Mouse (Mus musculus) retina, adult 2 months (tissue): ENCODE measurements around the gene Mdm2.

Experiments used
- DNase-seq: peaks from one replicate; pipeline ENCODE4 v3.0.0-alpha.2; 2012; ENCODE audit warnings: low read depth, low spot score

The Mdm2 gene

GRCm38 (mm10) chr10:117684298-117685170 is 26.0 kb downstream of the Mdm2 start:
- DNase-seq = no peak

- no peak for DNase-seq
These were observed 26.9 kb downstream of the Mdm2 start for GRCm38 (mm10) chr10:117683734-117684037.

GRCm38 (mm10) chr10:117682858-117683733 is 27.5 kb downstream of the Mdm2 start:
- DNase-seq = no peak

- no peak for DNase-seq
These were observed 28.3 kb downstream of the Mdm2 start for GRCm38 (mm10) chr10:117681999-117682857.

- no peak for DNase-seq
These were observed 29.0 kb downstream of the Mdm2 start for GRCm38 (mm10) chr10:117681543-117681942.

- DNase-seq = no peak
These were observed 29.6 kb downstream of the Mdm2 start for GRCm38 (mm10) chr10:117680868-117681513.

GRCm38 (mm10) chr10:117679963-117680473 is 30.5 kb downstream of the Mdm2 start:
- DNase-seq = no peak

- DNase-seq = no peak
These were observed 31.4 kb downstream of the Mdm2 start for GRCm38 (mm10) chr10:117679029-117679686.

GRCm38 (mm10) chr10:117678357-117678756 is 32.2 kb downstream of the Mdm2 start:
- DNase-seq = no peak

- DNase-seq = no peak
These were observed 32.9 kb downstream of the Mdm2 start for GRCm38 (mm10) chr10:117677494-117678236.

GRCm38 (mm10) chr10:117676644-117677313 is 33.8 kb downstream of the Mdm2 start:
- DNase-seq = peak; percentile 64

GRCm38 (mm10) chr10:117676036-117676643 is 34.4 kb downstream of the Mdm2 start:
- DNase-seq = peak; percentile 16

GRCm38 (mm10) chr10:117675096-117676035 is 35.2 kb downstream of the Mdm2 start:
- peak; percentile 64 for DNase-seq

- no peak for DNase-seq
These were observed 36.1 kb downstream of the Mdm2 start for GRCm38 (mm10) chr10:117674359-117675019.

GRCm38 (mm10) chr10:117673913-117674312 is 36.6 kb downstream of the Mdm2 start:
- DNase-seq = no peak

- no peak for DNase-seq
These were observed 37.9 kb downstream of the Mdm2 start for GRCm38 (mm10) chr10:117672693-117673092.
